Mouse (Mus musculus) embryonic stem cell, embryonic (primary cell): ENCODE results near the gene Hdac7.

Experiments used
- CTCF ChIA-PET, 4 experiments: fragments of 300-600 bp in 2 of 4; fragments of 350-600 bp in 2 of 4; sonication (Branson Sonifier 250); formaldehyde crosslinking; loops; one replicate each; lab custom pipeline; 2022; ENCODE audit warnings: inconsistent platforms in 2 of 4; lab: Charles Lee
- POLR2A ChIA-PET, 4 experiments: fragments of 300-600 bp in 2 of 4; fragments of 350-600 bp in 2 of 4; sonication (Branson Sonifier 250); formaldehyde crosslinking; loops; one replicate each; lab custom pipeline; 2022; ENCODE audit warnings: antibody characterized with exemption in 4 of 4, inconsistent platforms in 1 of 4; lab: Charles Lee

Hdac7 gene

GRCm38 (mm10) chr15:97844037-97845034 lies at the start of gene Hdac7:
Gene Hdac7, minus strand, starts transcription at chr15:97844502.
- ChIA-PET POLR2A (interaction anchor here in 2 of 4 experiments (0.8 to 1.8 kb wide), 2 partner anchors 11 to 15 kb away, joined by 3 to 7 read pairs; no protein-coding TSS in a partner anchor), CTCF (interaction anchor here in 3 of 4 experiments (0.6 to 1.2 kb wide), 5 partner anchors 8 to 119 kb away, joined by 3 read pairs; partner anchors contain the start of gene Tmem106c (in 1 of the 3))

GRCm38 (mm10) chr15:97892506-97892905 lies 48.2 kb upstream of the Hdac7 start:
- ChIA-PET POLR2A (no interaction called here), CTCF (interaction anchor here in 1 of 4 experiments (1.6 kb wide), 1 partner anchor 42 kb away, joined by 4 read pairs; no protein-coding TSS in a partner anchor)

GRCm38 (mm10) chr15:97890450-97890849 lies 46.1 kb upstream of the Hdac7 start:
- ChIA-PET POLR2A (no interaction called here), CTCF (interaction anchor here in 1 of 4 experiments (1.1 kb wide), 1 partner anchor 73 kb away, joined by 4 read pairs; no protein-coding TSS in a partner anchor)

GRCm38 (mm10) chr15:97890017-97890416 lies 45.7 kb upstream of the Hdac7 start:
- ChIA-PET CTCF (interaction anchor here in 1 of 4 experiments (1.1 kb wide), 1 partner anchor 74 kb away, joined by 4 read pairs; no protein-coding TSS in a partner anchor), POLR2A (no interaction called here)

- CTCF ChIA-PET, result no interaction called here
- POLR2A ChIA-PET, result interaction anchor here in 2 of 4 experiments (0.5 to 1.1 kb wide), 3 partner anchors 12 to 27 kb away, joined by 3 read pairs; no protein-coding TSS in a partner anchor
Observed at GRCm38 (mm10) chr15:97887541-97888016, 43.3 kb upstream of the Hdac7 start.

GRCm38 (mm10) chr15:97881423-97881822 lies 37.1 kb upstream of the Hdac7 start:
- ChIA-PET CTCF (interaction anchor here in 1 of 4 experiments (1.4 kb wide), 1 partner anchor 15 kb away, joined by 4 read pairs; no protein-coding TSS in a partner anchor), POLR2A (interaction anchor here in 2 of 4 experiments (0.6 to 1.3 kb wide), 4 partner anchors 16 to 1232 kb away, joined by 3 to 5 read pairs (median 3); no protein-coding TSS in a partner anchor)

GRCm38 (mm10) chr15:97880441-97880840 lies 36.1 kb upstream of the Hdac7 start:
- CTCF ChIA-PET, result interaction anchor here in 2 of 4 experiments (0.6 to 1.3 kb wide), 3 partner anchors 30 to 818 kb away, joined by 3 to 5 read pairs (median 4); no protein-coding TSS in a partner anchor
- POLR2A ChIA-PET, result interaction anchor here in 3 of 4 experiments (0.6 to 1.1 kb wide), 3 partner anchors 14 to 111 kb away, joined by 3 read pairs; no protein-coding TSS in a partner anchor

- ChIA-PET CTCF (interaction anchor here in 1 of 4 experiments (0.8 kb wide), 1 partner anchor 85 kb away, joined by 4 read pairs; the partner anchor contains the start of gene Tmem106c), POLR2A (no interaction called here)
Observed at GRCm38 (mm10) chr15:97878696-97879328, 34.5 kb upstream of the Hdac7 start.

- ChIA-PET POLR2A (interaction anchor here in 2 of 4 experiments (0.6 to 1.9 kb wide), 5 partner anchors 9 to 758 kb away, joined by 3 to 4 read pairs (median 3); partner anchors contain the start of gene Tmem106c (in 1 of the 2)), CTCF (interaction anchor here in 3 of 4 experiments (0.6 to 2.3 kb wide), 7 partner anchors 10 to 99 kb away, joined by 3 to 10 read pairs (median 3); partner anchors contain the start of gene Tmem106c (in 2 of the 3))
Observed at GRCm38 (mm10) chr15:97875784-97876183, 31.5 kb upstream of the Hdac7 start.

GRCm38 (mm10) chr15:97873717-97874116 lies 29.4 kb upstream of the Hdac7 start:
- POLR2A ChIA-PET, result interaction anchor here in 1 of 4 experiments (1.3 kb wide), 1 partner anchor 26 kb away, joined by 3 read pairs; no protein-coding TSS in a partner anchor
- CTCF ChIA-PET, result interaction anchor here in 2 of 4 experiments (0.7 to 0.8 kb wide), 2 partner anchors 90 to 408 kb away, joined by 3 read pairs; partner anchors contain the start of gene Tmem106c (in 1 of the 2)

- POLR2A ChIA-PET, result no interaction called here
- CTCF ChIA-PET, result interaction anchor here in 2 of 4 experiments (0.6 to 0.9 kb wide), 4 partner anchors 22 to 135 kb away, joined by 3 to 4 read pairs (median 3); no protein-coding TSS in a partner anchor
Observed at GRCm38 (mm10) chr15:97872161-97872560, 27.9 kb upstream of the Hdac7 start.

GRCm38 (mm10) chr15:97871055-97872030 lies 27.0 kb upstream of the Hdac7 start:
- POLR2A ChIA-PET, result interaction anchor here in 1 of 4 experiments (0.6 kb wide), 1 partner anchor 296 kb away, joined by 6 read pairs; no protein-coding TSS in a partner anchor
- CTCF ChIA-PET, result interaction anchor here in 3 of 4 experiments (0.6 to 2.1 kb wide), 7 partner anchors 21 to 134 kb away, joined by 3 to 12 read pairs (median 4); partner anchors contain the start of gene Tmem106c (in 1 of the 3)

GRCm38 (mm10) chr15:97870116-97870515 lies 25.8 kb upstream of the Hdac7 start:
- CTCF ChIA-PET, result interaction anchor here (0.6 to 2.1 kb wide), 7 partner anchors 20 to 628 kb away, joined by 3 to 14 read pairs (median 7); partner anchors contain the start of gene Tmem106c (in 1 of the 4)
- POLR2A ChIA-PET, result interaction anchor here in 2 of 4 experiments (0.6 to 0.7 kb wide), 4 partner anchors 10 to 298 kb away, joined by 3 to 6 read pairs (median 5); no protein-coding TSS in a partner anchor

GRCm38 (mm10) chr15:97868985-97869384 lies 24.7 kb upstream of the Hdac7 start:
- POLR2A ChIA-PET, result no interaction called here
- CTCF ChIA-PET, result interaction anchor here in 2 of 4 experiments (0.8 to 2.1 kb wide), 3 partner anchors 19 to 94 kb away, joined by 3 to 12 read pairs (median 3); no protein-coding TSS in a partner anchor

GRCm38 (mm10) chr15:97865988-97866387 lies 21.7 kb upstream of the Hdac7 start:
- CTCF ChIA-PET, result interaction anchor here (0.6 to 2.1 kb wide), 22 partner anchors 10 to 730 kb away, joined by 3 to 16 read pairs (median 4); partner anchors contain the start of gene Tmem106c (in 2 of the 4)
- POLR2A ChIA-PET, result interaction anchor here in 1 of 4 experiments (1.4 to 1.5 kb wide), 2 partner anchors 10 to 12 kb away, joined by 3 to 4 read pairs; no protein-coding TSS in a partner anchor

- POLR2A ChIA-PET, result no interaction called here
- CTCF ChIA-PET, result interaction anchor here (0.6 to 7.5 kb wide), 6 partner anchors 15 to 429 kb away, joined by 3 to 47 read pairs (median 5); no protein-coding TSS in a partner anchor
Observed at GRCm38 (mm10) chr15:97865175-97865574, 20.9 kb upstream of the Hdac7 start.
